Mouse (Mus musculus) limb, embryonic 14.5 days (tissue): Measurements from ENCODE around the gene Gm20219. TPM values are rescaled to one million over a fixed set of nuclear protein-coding genes. Genes with fewer than 3 reads are reported as not detected.

Source experiments
- ATAC-seq: fragments of 200-750 bp; cut with Nextera tagmentation; 2 replicates; pipeline ENCODE4 v1.8.0; 2017; ENCODE audit warnings: low read depth, moderate number of reproducible peaks, moderate TSS enrichment; ENCODE audit not compliant: low FRiP score
- DNase-seq: peaks from one replicate; pipeline ENCODE4 v3.0.0-alpha.2; 2015; ENCODE audit warnings: low spot score
- H3K27ac ChIP-seq: fragments of 300-500 bp; sonication (generic); replicated peaks from 2 replicates; pipeline ENCODE4 v1.5.1; 2014; ENCODE audit warnings: low read depth, mild to moderate bottlenecking, low read length, moderate library complexity, mixed read lengths
- H3K27me3 ChIP-seq: fragments of 300-500 bp; sonication (generic); 2 replicates; pipeline ENCODE4 v1.6.1; 2014; ENCODE audit warnings: low read length, mixed read lengths; ENCODE audit not compliant: control insufficient read depth, insufficient read depth
- H3K36me3 ChIP-seq: fragments of 300-500 bp; sonication (generic); 2 replicates; pipeline ENCODE4 v1.6.1; 2014; ENCODE audit warnings: mild to moderate bottlenecking, low read length, moderate library complexity, mixed read lengths; ENCODE audit not compliant: control insufficient read depth, insufficient read depth
- H3K4me1 ChIP-seq: fragments of 300-500 bp; sonication (generic); 2 replicates; pipeline ENCODE4 v1.6.1; 2014; ENCODE audit warnings: antibody characterized with exemption, low read length, mixed read lengths; ENCODE audit not compliant: control insufficient read depth, insufficient read depth
- H3K4me2 ChIP-seq: fragments of 300-500 bp; sonication (generic); replicated peaks from 2 replicates; pipeline ENCODE4 v1.6.1; 2014; ENCODE audit warnings: low read depth, mild to moderate bottlenecking, low read length, moderate library complexity; ENCODE audit not compliant: severe bottlenecking
- H3K4me3 ChIP-seq: fragments of 300-500 bp; sonication (generic); replicated peaks from 2 replicates; pipeline ENCODE4 v1.5.1; 2014; ENCODE audit warnings: low read length
- H3K9ac ChIP-seq: fragments of 300-500 bp; sonication (generic); 2 replicates; pipeline ENCODE4 v1.6.1; 2014; ENCODE audit warnings: mild to moderate bottlenecking, low read depth, low read length, moderate library complexity; ENCODE audit not compliant: severe bottlenecking
- H3K9me3 ChIP-seq: fragments of 300-500 bp; sonication (generic); 2 replicates; pipeline ENCODE4 v1.6.1; 2016; ENCODE audit warnings: low read length; ENCODE audit not compliant: control insufficient read depth
- POLR2A ChIP-seq: fragments of 200-500 bp; IDR thresholded peaks from 2 replicates; pipeline ENCODE4 v1.8.0; 2012; ENCODE audit warnings: inconsistent platforms, mild to moderate bottlenecking, moderate library complexity, borderline replicate concordance; ENCODE audit not compliant: insufficient read depth, insufficient read length; ENCODE audit errors: extremely low read depth
- WGBS: fragments of 180-500 bp; shearing (Covaris S2); extraction: QIAGEN DNeasy Blood & Tissue Kit; methylation state at CpG from one replicate; pipeline ENCODE4 v1.1.7; 2014; 5-methylcytosine and 5-hydroxymethylcytosine counted together
- polyA plus RNA-seq, 2 experiments: library from polyadenylated mRNA; depleted of rRNA in 1 of 2; stranded (reverse) in 1 of 2; unstranded in 1 of 2; fragments of >200 nt; fragmentation: Nextera tagmentation in 1 of 2; extraction: Ambion mirVana in 1 of 2; gene quantifications; 2 replicates each; pipeline versions ENCODE4 v1.2.1 to v1.2.3; 2012 to 2014

Gm20219 gene
- polyA plus RNA-seq, 2 experiments, result 7.7 to 9.1 TPM

DNA sequence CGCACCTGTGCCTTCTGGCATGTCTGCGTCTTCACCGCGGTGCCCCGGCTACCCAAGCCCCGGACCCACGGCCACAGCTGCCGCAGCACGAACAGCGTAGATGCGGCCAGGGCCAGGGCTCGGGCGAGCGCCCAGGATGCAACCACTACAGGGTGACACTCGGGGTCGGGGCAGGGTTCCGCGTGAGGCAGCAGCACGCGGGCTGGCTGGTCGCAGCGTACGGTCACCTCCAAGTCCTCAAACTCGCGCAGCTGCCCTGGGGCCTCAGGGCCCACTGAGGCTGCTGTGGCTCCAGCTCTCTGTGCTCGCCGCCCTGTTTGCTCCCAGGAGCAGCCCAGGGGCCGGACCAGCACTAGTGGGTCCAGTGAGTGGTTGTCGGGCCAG lies 42.5 kb downstream of the Gm20219 start:
- no peaks in the 10 kb centered on the region for H3K9me3 ChIP-seq
- peaks cover 9% of the 10 kb centered on the region for H3K4me1 ChIP-seq
- no peaks in the 10 kb centered on the region for H3K36me3 ChIP-seq
- no peak for TF ChIP-seq POLR2A
- ATAC-seq (no peak), DNase-seq (no peak)
- H3K27ac ChIP-seq, result no peak overlapping the region
- peaks cover 45% of the 10 kb centered on the region for H3K27me3 ChIP-seq
- WGBS, result 18% methylated on average over 28 of the region's 29 CpGs
- H3K9ac ChIP-seq, result 0 out of 2 replicates have a peak overlapping the region, but pooled peaks have one; percentile 16
- peak overlapping the region; percentile 29 for H3K4me3 ChIP-seq
- H3K4me2 ChIP-seq, result peak overlapping the region; percentile 43

DNA sequence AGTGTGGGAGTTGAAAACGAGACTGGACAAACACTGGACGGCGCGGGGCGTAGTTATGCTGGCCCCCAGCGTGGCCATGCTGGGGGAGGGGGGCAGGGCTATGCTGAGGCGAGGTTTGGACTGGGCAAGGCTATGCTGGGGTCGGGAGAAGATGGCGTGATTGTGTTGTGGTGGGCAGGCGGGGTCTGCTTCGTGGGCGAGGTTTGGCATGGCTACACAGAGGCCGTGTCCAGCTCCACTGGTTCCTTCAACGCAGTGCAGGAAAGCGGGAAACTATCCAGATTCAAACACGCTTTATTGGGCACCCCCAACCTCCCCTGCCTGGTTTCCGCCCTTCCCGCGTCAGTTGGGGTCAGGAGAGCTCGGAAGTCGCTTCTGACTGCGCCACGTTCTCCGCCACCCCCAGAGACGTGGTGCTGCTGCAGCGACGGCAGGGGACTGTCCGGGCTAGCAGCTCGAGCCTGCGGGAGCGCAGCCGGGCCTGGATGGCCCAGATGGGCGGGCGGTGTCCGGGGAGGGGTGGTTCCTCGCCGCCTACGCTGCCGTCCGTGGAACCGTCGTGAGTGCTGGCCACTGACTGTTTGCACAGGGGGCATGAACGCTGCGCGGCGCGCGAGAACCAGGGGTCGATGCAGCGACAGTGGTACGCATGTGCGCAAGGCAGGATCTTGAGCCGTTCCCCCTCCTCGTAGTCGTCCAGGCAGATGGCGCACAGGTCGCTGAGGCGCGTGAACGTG lies 43.0 kb downstream of the Gm20219 start:
- no peak for TF ChIP-seq POLR2A
- Histone ChIP-seq H3K4me2 (peak overlapping the region; percentile 43), H3K4me3 (peak overlapping the region; percentile 29), H3K27ac (no peak overlapping the region), H3K27me3 (peaks cover 45% of the 10 kb centered on the region), H3K4me1 (peaks cover 10% of the 10 kb centered on the region), H3K9ac (0 out of 2 replicates have a peak overlapping the region, but pooled peaks have one; percentile 16), H3K36me3 (no peaks in the 10 kb centered on the region), H3K9me3 (no peaks in the 10 kb centered on the region)
- ATAC-seq (no peak), DNase-seq (no peak)
- WGBS, result 8% methylated on average over 55 of the region's 60 CpGs

DNA sequence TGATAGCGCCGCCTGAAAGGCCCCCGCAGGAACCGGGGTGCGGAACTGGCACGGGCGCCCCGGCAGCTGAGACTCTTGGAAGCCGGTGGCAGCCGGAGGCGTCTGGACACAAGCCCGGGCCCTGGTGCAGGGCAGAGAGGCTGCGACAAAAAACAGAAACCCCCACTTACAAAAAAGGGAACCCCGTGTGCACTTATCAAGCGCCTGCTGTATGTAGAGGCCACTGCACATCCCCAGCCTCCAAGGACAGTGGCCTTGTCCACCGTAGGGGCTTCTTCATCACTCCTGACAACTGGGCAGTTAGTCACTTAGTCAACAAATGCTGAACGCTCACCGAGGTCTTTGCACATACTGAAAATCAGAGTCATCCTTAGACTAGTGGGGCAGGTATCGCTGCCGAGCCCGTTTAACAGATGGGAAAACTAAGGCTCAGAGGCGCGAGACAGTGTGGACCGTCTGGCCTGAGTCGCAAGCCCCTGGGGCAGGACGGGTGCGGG lies 43.7 kb downstream of the Gm20219 start:
- Histone ChIP-seq H3K36me3 (no peaks in the 10 kb centered on the region), H3K4me3 (peak overlapping the region; percentile 29; the same call in 1 of the 2 replicates), H3K9me3 (no peaks in the 10 kb centered on the region), H3K9ac (no peak overlapping the region), H3K27me3 (peaks cover 45% of the 10 kb centered on the region), H3K4me2 (peak overlapping the region; percentile 43; the same call in 1 of the 2 replicates), H3K4me1 (0 out of 2 replicates have a peak, but pooled peaks cover 4% of the 10 kb centered on the region), H3K27ac (no peak overlapping the region)
- no peak for TF ChIP-seq POLR2A
- 33% methylated on average over 27 of the region's 27 CpGs for WGBS
- DNase-seq (no peak), ATAC-seq (no peak)

DNA sequence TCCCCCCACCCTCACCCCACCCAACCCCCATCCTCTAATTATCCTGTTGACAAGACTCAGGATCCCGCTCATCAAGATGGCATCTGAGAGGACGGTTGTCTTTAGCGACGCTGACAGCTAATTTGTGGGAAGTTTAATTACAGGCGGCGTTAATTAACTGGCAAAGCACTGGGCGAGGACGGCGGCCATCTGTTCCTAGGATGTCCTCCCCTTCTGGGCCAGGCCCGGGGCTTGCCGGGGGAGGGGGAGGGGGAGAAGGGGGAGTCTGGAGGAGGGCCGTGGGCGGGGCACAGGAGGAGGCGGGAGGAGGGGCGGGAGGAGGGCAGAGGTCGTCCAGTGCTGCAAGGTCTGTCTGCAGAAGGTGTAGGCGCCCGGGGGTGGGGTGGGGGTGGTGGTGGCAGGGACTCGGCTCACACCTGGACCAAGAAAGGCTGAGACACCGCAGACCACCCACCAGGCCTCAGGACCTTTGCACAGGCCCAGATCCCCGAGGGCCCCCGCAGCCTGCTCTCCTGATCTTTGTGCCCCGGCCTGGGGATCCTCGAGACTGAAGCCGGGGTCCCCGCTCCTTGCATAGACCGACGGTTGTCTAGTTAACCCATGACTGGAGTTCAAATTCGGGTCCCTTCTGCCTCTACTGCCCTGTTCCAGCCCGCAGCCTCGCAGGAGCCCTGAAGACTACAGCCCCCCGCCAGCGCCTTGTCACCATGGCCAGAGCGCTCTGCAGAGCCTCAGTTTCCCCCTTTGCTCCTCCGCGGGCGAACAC lies 44.3 kb downstream of the Gm20219 start:
- Histone ChIP-seq H3K4me3 (peak overlapping the region; percentile 4; the same call in 1 of the 2 replicates), H3K4me1 (0 out of 2 replicates have a peak, but pooled peaks cover 4% of the 10 kb centered on the region), H3K27ac (no peak overlapping the region), H3K9me3 (no peaks in the 10 kb centered on the region), H3K36me3 (no peaks in the 10 kb centered on the region), H3K9ac (no peak overlapping the region), H3K4me2 (no peak overlapping the region), H3K27me3 (peaks cover 45% of the 10 kb centered on the region)
- ATAC-seq (no peak), DNase-seq (no peak)
- no peak for TF ChIP-seq POLR2A
- WGBS, result 7% methylated on average over 24 of the region's 37 CpGs

DNA sequence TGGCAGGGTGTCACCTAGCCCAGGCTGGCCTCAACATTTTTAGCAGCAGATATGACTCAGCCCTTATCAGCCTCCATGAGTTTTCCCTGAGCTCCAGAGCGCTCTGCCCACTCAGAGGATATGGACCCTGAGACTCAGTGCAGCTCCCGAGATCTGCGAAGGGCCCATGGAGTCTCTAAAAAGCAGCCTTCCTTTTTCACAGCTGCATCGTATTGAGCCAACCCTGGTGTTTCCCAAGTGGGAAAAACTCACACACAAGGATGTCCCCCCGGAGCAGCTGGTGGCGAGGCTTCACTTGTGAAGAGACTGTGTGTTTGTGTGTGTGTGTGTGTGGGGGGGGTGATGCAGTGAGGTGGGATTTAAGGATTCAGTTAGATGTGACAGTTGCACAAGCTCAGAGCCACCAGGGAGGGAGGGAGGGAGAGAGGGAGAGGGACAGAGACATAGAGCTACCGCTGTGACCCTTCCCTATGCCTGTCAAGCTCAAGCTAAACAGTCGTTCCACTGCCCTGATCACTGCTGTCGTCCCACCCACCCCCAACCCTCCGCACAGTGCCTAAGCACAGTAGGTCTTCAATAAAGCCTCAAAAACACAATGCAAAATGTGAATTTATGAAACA lies 45.1 kb downstream of the Gm20219 start:
- DNase-seq (no peak), ATAC-seq (no peak)
- 42% methylated on average over 10 of the region's 10 CpGs for WGBS
- H3K36me3 ChIP-seq, result no peaks in the 10 kb centered on the region
- no peak overlapping the region for H3K4me2 ChIP-seq
- no peak overlapping the region for H3K4me3 ChIP-seq
- peaks cover 1% of the 10 kb centered on the region; the same call in 1 of the 2 replicates for H3K9me3 ChIP-seq
- H3K27ac ChIP-seq, result no peak overlapping the region
- TF ChIP-seq POLR2A, result no peak
- 0 out of 2 replicates have a peak, but pooled peaks cover 4% of the 10 kb centered on the region for H3K4me1 ChIP-seq
- no peak overlapping the region for H3K9ac ChIP-seq
- peaks cover 45% of the 10 kb centered on the region for H3K27me3 ChIP-seq
